Mouse (Mus musculus) liver, embryonic 11.5 days (tissue): Measurements from ENCODE around the gene Neu1. TPM values are rescaled to one million over a fixed set of nuclear protein-coding genes. Genes with fewer than 3 reads are reported as not detected.

Experiments
- ATAC-seq: fragments of 200-750 bp; cut with Nextera tagmentation; replicated peaks from 2 replicates; pipeline ENCODE4 v1.8.0; 2017; ENCODE audit warnings: moderate number of reproducible peaks, mild to moderate bottlenecking, moderate TSS enrichment, moderate library complexity; ENCODE audit not compliant: low FRiP score
- DNase-seq: peaks from one replicate; pipeline ENCODE4 v3.0.0-alpha.2; 2017; ENCODE audit warnings: low spot score
- H3K27ac ChIP-seq: fragments of 300-500 bp; sonication (generic); 2 replicates; pipeline ENCODE4 v1.5.1; 2014; ENCODE audit warnings: mild to moderate bottlenecking, low read depth, low read length, control low read depth
- H3K27me3 ChIP-seq: fragments of 300-500 bp; sonication (generic); replicated peaks from 2 replicates; pipeline ENCODE4 v1.6.1; 2014; ENCODE audit warnings: low read length, mixed read lengths; ENCODE audit not compliant: control insufficient read depth, insufficient read depth
- H3K36me3 ChIP-seq: fragments of 300-500 bp; sonication (generic); 2 replicates; pipeline ENCODE4 v1.6.1; 2014; ENCODE audit warnings: mild to moderate bottlenecking, low read length, moderate library complexity, mixed read lengths; ENCODE audit not compliant: control insufficient read depth, insufficient read depth
- H3K4me1 ChIP-seq: fragments of 300-500 bp; sonication (generic); replicated peaks from 2 replicates; pipeline ENCODE4 v1.6.1; 2014; ENCODE audit warnings: low read length, mixed read lengths; ENCODE audit not compliant: control insufficient read depth, insufficient read depth
- H3K4me2 ChIP-seq: fragments of 300-500 bp; sonication (generic); 2 replicates; pipeline ENCODE4 v1.6.1; 2014; ENCODE audit warnings: mild to moderate bottlenecking, control low read depth, moderate library complexity
- H3K4me3 ChIP-seq: fragments of 300-500 bp; sonication (generic); 2 replicates; pipeline ENCODE4 v1.5.1; 2014; ENCODE audit warnings: low read depth, low read length, control low read depth
- H3K9ac ChIP-seq: fragments of 300-500 bp; sonication (generic); 2 replicates; pipeline ENCODE4 v1.6.1; 2014; ENCODE audit warnings: low read depth, low read length, control low read depth
- H3K9me3 ChIP-seq: fragments of 300-500 bp; sonication (generic); 2 replicates; pipeline ENCODE4 v1.6.1; 2016; ENCODE audit warnings: low read length, inconsistent platforms, mixed read lengths; ENCODE audit not compliant: control insufficient read depth
- WGBS: fragments of 180-500 bp; shearing (Covaris S2); extraction: QIAGEN DNeasy Blood & Tissue Kit; methylation state at CpG from one replicate; pipeline ENCODE4 v1.1.7; 2014; 5-methylcytosine and 5-hydroxymethylcytosine counted together
- polyA plus RNA-seq: library from polyadenylated mRNA; unstranded; fragments of >200 nt; fragmentation: Nextera tagmentation; extraction: Ambion mirVana; gene quantifications from 2 replicates; pipeline ENCODE4 v1.2.1, GENCODE M21; 2014

Gene Neu1
- polyA plus RNA-seq, 1 experiment from 2014 or later: 26.4 TPM

DNA sequence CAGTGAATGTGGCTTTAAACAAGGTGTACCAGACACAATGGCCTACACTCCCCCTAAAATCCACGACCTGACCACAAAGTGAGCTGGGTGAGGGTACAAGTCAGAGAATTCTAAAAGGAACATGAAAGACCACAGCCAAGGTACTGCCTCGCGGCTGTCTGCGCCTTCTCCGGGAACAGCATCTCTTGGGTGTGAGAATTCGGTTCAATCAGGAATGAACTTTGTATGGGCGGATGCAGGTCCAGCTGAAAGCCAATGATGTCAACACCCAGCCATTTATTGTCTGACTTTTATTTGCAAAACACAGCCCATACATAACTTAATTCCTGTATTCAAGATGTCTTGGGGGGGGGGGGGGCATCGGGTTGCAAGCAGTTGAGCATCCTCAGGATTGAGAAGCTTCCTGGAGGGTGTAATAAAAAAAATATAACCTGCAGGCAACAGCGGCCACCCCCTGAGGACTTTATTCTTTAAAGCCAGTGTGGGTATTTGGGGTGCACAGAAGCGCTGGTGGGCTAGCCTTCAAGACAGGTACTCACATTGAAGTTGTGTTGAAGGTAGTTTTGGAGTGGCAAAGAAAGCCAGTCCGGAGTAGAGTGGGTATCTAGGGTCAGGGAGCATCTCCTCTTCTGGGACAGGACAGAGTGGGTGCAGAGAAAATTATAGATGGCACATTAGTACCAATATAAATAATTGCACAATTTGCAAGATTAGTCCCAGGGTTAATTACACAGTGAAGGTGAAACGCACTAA lies 37.8 kb upstream of the Neu1 start:
- H3K4me1 ChIP-seq: peaks cover 33% of the 10 kb centered on the region
- no peak for ATAC-seq
- 76% methylated on average over 12 of the region's 12 CpGs for WGBS
- H3K27ac ChIP-seq: peak overlapping the region; percentile 82
- peaks cover 6% of the 10 kb centered on the region for H3K36me3 ChIP-seq
- H3K27me3 ChIP-seq: no peaks in the 10 kb centered on the region
- peaks cover 4% of the 10 kb centered on the region; the same call in 1 of the 2 replicates for H3K9me3 ChIP-seq
- peak overlapping the region; percentile 97 for H3K4me2 ChIP-seq
- H3K4me3 ChIP-seq: peak overlapping the region; percentile 91; the same call in 1 of the 2 replicates
- no peak for DNase-seq
- H3K9ac ChIP-seq: peak overlapping the region; percentile 93

DNA sequence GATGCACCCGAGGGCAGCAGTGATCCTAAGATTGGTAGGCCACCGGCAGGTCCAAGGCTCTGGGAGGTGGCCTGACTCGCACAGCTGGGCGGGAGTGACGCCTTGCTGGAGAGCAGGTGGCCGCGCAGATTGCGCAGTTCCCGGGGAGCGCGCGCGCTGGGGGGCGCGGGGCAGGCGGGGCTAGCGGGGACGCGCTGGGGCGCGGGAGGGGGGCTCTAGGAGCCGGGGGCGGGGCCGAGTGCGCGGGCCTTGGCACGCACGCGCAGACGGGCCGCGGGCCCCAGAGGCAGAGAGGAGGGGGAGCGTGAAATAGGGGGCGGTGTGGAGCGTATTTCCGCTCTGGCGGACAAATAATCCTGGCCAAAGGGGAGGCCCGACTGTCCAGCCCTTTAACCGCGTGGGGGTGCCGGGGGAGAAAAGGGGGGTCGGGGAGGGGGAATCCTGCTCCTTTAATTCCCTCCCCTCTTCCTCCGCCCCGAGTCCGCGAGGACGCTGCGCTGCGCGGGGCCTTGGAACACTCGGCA lies 36.9 kb upstream of the Neu1 start:
- DNase-seq (peak; percentile 98), ATAC-seq (peak; percentile 79)
- H3K4me3 ChIP-seq: peak overlapping the region; percentile 91
- peaks cover 33% of the 10 kb centered on the region for H3K4me1 ChIP-seq
- H3K4me2 ChIP-seq: peak overlapping the region; percentile 97
- H3K27me3 ChIP-seq: no peaks in the 10 kb centered on the region
- H3K27ac ChIP-seq: peak overlapping the region; percentile 96
- peak overlapping the region; percentile 93 for H3K9ac ChIP-seq
- H3K9me3 ChIP-seq: peaks cover 4% of the 10 kb centered on the region; the same call in 1 of the 2 replicates
- 1% methylated on average over 40 of the region's 51 CpGs for WGBS
- H3K36me3 ChIP-seq: peaks cover 6% of the 10 kb centered on the region

DNA sequence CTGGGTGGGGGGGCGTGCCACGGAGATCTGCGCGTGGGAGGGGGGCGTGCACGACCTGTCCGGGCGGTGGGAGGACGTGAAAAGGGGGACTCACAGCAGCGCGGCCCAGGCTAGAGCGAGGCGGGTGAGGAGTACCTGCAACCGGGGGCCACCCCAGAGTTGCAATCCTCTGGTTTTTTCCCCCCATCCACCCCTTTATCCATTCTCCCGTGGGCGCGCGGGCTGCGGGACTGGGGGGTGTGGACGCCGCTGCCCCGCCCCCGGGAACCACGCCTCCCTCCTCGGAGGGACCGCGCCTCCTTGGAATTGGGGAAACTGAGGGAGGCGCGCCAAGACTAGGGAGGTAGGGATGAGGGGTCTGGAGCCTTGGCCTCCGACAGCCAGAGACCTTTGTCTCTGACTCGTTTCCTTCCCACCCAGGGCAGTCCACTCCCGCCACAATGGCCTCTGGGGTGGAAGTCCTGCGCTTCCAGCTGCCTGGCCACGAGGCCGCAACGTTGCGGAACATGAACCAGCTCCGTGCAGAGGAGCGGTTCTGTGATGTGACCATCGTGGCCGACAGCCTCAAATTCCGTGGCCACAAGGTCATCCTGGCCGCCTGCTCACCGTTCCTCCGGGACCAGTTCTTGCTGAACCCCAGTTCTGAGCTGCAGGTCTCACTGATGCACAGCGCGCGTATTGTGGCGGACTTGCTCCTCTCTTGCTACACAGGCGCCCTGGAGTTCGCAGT lies 36.1 kb upstream of the Neu1 start:
- Histone ChIP-seq H3K4me3 (peak overlapping the region; percentile 91), H3K4me2 (peak overlapping the region; percentile 97), H3K9ac (peak overlapping the region; percentile 93), H3K27ac (peak overlapping the region; percentile 96), H3K9me3 (peaks cover 4% of the 10 kb centered on the region; the same call in 1 of the 2 replicates), H3K27me3 (no peaks in the 10 kb centered on the region), H3K36me3 (peaks cover 6% of the 10 kb centered on the region), H3K4me1 (peaks cover 33% of the 10 kb centered on the region)
- DNase-seq: peak; percentile 67
- WGBS: 14% methylated on average over 49 of the region's 51 CpGs
- ATAC-seq: no peak

DNA sequence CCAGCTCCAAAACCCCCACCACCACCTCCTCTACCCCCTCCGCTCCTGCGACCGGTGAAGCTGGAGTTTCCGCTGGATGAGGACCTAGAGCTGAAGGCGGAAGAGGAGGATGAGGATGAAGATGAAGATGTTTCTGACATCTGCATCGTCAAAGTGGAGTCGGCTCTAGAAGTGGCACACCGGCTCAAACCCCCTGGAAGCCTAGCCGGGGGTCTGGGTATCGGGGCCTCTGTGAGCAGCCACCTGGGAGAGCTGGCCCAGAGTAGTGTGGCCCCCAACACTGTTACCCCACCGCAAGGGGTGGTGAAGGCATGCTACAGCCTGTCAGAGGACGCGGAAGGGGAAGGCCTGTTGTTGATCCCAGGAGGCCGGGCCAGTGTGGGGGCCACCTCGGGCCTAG lies 35.3 kb upstream of the Neu1 start:
- peak overlapping the region; percentile 97 for H3K4me2 ChIP-seq
- H3K9ac ChIP-seq: no peak overlapping the region
- WGBS: 95% methylated on average over 15 of the region's 15 CpGs
- H3K27me3 ChIP-seq: no peaks in the 10 kb centered on the region
- DNase-seq (no peak), ATAC-seq (no peak)
- peaks cover 4% of the 10 kb centered on the region; the same call in 1 of the 2 replicates for H3K9me3 ChIP-seq
- peak overlapping the region; percentile 96 for H3K27ac ChIP-seq
- peak overlapping the region; percentile 91 for H3K4me3 ChIP-seq
- peaks cover 33% of the 10 kb centered on the region for H3K4me1 ChIP-seq
- peaks cover 6% of the 10 kb centered on the region for H3K36me3 ChIP-seq

DNA sequence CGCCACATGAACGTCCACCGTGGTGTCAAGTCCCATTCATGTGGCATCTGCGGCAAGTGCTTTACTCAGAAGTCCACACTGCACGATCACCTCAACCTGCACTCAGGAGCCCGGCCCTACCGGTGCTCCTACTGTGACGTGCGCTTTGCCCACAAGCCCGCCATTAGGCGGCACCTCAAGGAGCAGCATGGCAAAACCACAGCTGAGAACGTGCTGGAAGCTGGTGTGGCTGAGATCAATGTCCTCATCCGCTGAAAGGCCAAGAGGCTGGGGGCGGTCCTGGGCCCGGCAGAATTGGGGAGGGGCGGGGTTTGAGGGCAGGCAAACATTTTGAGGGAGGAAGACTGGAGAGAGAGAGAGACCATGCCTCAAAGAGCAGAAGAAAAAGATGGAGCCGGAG lies 34.7 kb upstream of the Neu1 start:
- Histone ChIP-seq H3K36me3 (peaks cover 6% of the 10 kb centered on the region), H3K4me3 (peak overlapping the region; percentile 91; the same call in 1 of the 2 replicates), H3K27ac (no peak overlapping the region; the same call in 1 of the 2 replicates), H3K27me3 (no peaks in the 10 kb centered on the region), H3K4me2 (peak overlapping the region; percentile 97), H3K4me1 (peaks cover 33% of the 10 kb centered on the region), H3K9me3 (peaks cover 4% of the 10 kb centered on the region; the same call in 1 of the 2 replicates), H3K9ac (no peak overlapping the region)
- no peak for DNase-seq
- ATAC-seq: no peak
- WGBS: 74% methylated on average over 17 of the region's 17 CpGs

DNA sequence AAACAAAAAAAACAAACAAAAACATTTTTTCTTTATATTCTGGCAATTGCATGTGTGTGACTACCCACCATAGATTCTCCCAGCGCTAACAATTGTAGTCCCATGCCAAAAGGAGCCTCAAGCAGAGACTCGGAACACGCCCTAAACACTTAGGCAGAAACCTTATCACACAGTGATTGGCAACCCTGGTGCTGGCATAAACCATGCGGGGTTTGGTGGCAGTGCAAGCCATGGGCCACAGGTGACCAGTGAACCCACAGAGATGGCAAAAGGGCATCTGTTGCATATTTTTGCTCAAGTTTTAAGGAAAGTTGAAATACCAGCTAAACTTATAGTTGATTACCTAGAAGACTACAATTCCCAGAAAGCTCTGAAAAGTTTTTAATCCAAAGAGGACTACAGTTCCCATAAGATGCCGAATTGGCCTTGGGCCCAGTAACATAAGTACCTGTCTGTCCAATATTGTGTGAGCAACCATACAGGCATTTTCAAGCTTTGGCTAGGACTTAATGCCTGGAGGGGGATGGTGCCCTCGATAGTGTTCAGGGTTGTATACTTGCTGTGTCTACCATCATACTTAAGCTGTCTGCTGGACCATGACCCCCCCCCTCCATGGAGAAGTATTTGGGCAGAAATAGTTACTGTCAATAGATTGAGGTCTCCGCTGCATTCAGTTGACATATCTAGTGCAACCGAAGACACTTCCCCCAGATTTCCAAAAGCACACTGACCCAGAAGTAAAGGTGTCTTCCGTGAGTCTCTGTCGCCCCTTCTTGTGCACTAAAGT lies 33.5 kb upstream of the Neu1 start:
- H3K4me1 ChIP-seq: peaks cover 33% of the 10 kb centered on the region
- peak overlapping the region; percentile 96 for H3K4me3 ChIP-seq
- peak overlapping the region; percentile 97 for H3K27ac ChIP-seq
- peak; percentile 66 for DNase-seq
- peaks cover 4% of the 10 kb centered on the region; the same call in 1 of the 2 replicates for H3K9me3 ChIP-seq
- no peaks in the 10 kb centered on the region for H3K27me3 ChIP-seq
- peak overlapping the region; percentile 97 for H3K4me2 ChIP-seq
- H3K36me3 ChIP-seq: peaks cover 9% of the 10 kb centered on the region
- peak overlapping the region; percentile 94 for H3K9ac ChIP-seq
- no peak for ATAC-seq
- 12% methylated on average over 10 of the region's 10 CpGs for WGBS

DNA sequence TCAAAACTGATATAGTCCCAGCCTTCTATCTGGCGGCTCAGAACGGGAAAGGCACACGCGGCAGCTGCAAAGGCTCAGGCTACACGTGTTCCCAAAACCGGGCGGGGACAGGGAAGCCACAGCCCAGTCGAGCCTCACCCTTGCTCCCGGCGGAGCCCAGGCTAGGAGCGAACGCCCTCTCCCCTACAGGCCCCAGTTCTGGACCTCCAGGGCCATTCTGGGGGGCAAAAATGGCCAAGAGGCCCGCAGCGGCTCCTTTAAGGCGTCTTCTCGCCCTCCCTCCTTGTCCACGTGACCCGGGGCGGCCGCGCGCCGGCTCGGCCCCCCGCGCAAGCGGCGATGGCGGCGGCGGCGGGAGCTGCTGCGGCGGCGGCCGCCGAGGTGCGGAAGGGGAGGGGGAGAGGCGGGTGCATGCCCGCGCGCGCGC lies 32.9 kb upstream of the Neu1 start, which contains the start of the genes C2 and Ehmt2:
Gene C2 (minus strand): TSS at position 106 of the 427 bp plus-strand sequence.
Gene Ehmt2 (plus strand): TSS at position 310 of the 427 bp plus-strand sequence.
- H3K27me3 ChIP-seq: no peaks in the 10 kb centered on the region
- peaks cover 4% of the 10 kb centered on the region; the same call in 1 of the 2 replicates for H3K9me3 ChIP-seq
- 0% methylated on average over 22 of the region's 44 CpGs for WGBS
- peaks cover 33% of the 10 kb centered on the region for H3K4me1 ChIP-seq
- DNase-seq (peak; percentile 83), ATAC-seq (peak; percentile 55)
- H3K27ac ChIP-seq: peak within 1 kb of the TSS; percentile 97
- peak within 1 kb of the TSS; percentile 94 for H3K9ac ChIP-seq
- peak within 1 kb of the TSS; percentile 96 for H3K4me3 ChIP-seq
- peak within 1 kb of the TSS; percentile 97 for H3K4me2 ChIP-seq
- H3K36me3 ChIP-seq: peaks cover 14% of the 10 kb centered on the region

DNA sequence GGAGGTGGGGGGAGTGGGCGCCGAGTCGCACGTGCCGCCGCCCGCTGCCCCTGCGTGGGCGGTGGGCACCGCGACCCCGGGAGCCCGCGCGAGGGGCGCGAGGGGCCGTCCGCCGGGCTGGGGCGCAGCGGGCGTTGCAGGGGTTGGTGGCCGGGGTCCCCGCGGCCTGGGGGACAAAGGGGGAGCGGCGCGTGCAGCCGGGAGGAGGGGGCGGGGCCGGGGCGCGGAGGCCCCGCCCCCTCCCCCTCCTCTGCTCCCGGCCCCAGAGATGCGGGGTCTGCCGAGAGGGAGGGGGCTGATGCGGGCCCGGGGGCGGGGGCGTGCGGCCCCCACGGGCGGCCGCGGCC lies 32.4 kb upstream of the Neu1 start:
- ATAC-seq: 0 out of 2 replicates have a peak, but pooled peaks have one; percentile 4

More for the DNA sequence above, 32.4 kb upstream of the Neu1 start:
- Histone ChIP-seq H3K27ac (peak overlapping the region; percentile 97), H3K4me2 (peak overlapping the region; percentile 97), H3K9me3 (peaks cover 4% of the 10 kb centered on the region; the same call in 1 of the 2 replicates), H3K4me3 (peak overlapping the region; percentile 96), H3K9ac (peak overlapping the region; percentile 94), H3K36me3 (peaks cover 16% of the 10 kb centered on the region), H3K27me3 (no peaks in the 10 kb centered on the region), H3K4me1 (peaks cover 29% of the 10 kb centered on the region)
- WGBS: 0% methylated on average over 9 of the region's 47 CpGs
- peak; percentile 66 for DNase-seq
